In the genomic region with DNA sequence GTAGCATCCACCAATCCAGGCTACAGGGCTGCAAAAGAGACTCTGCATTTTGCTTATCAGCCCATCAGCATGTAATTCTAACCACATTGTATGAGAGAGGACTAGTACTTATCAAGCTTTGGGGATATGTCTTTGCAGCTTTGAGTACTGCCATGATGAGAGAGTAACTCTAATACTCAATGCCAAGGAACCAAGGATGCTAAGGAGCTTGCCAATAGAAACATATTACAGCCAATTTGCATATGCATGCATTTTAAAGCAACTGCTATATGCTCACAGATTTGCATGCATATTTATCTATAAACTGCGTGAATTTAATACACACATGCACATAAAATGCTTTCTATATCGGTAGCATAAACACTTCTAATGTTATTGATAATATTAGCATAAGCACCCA, we compare ENCODE assay signal across 24 mouse cellular contexts. TPM values are rescaled to one million over a fixed set of nuclear protein-coding genes. Genes with fewer than 3 reads are reported as not detected.
DNase-seq lines count a peak whose midpoint lies in the region; ATAC-seq and TF ChIP-seq lines count a peak whose summit lies in the region.
"Had no signal": no experiment of that assay in that cellular context is flagged by ENCODE, and none has a peak within 500 bp of the region (broad histone marks: within the 10 kb centered on the region; RNA-seq: fewer than 3 reads in every experiment).

No protein-coding gene starts in this region.

- WGBS in forebrain, embryonic 14.5 days: 74% methylated on average over 2 of the region's 2 CpGs
- WGBS in forebrain, embryonic 15.5 days: 79% methylated on average over 2 of the region's 2 CpGs
- WGBS in forebrain, postnatal 0 days: 58% methylated on average over 2 of the region's 2 CpGs
- WGBS in forebrain, embryonic 12.5 days: 93% methylated on average over 2 of the region's 2 CpGs
- WGBS in heart, embryonic 10.5 days: 77% methylated on average over 2 of the region's 2 CpGs

- no peak overlapping the region for H3K9ac ChIP-seq in forebrain, embryonic 14.5 days (ENCODE audit: low read length)
- no peak overlapping the region for H3K9ac ChIP-seq in forebrain, embryonic 15.5 days (replicated peaks)
- H3K9ac ChIP-seq in forebrain, postnatal 0 days: no peak overlapping the region
- no peak overlapping the region for H3K9ac ChIP-seq in forebrain, embryonic 12.5 days
- H3K9ac ChIP-seq: embryonic facial prominence, embryonic 12.5 days; forebrain, embryonic 13.5 days had no signal

- H3K4me1 ChIP-seq in forebrain, embryonic 14.5 days (ENCODE audit: control insufficient read depth, insufficient read depth, low read length): no peaks in the 10 kb centered on the region
- no peaks in the 10 kb centered on the region for H3K4me1 ChIP-seq in forebrain, embryonic 15.5 days
- no peaks in the 10 kb centered on the region for H3K4me1 ChIP-seq in forebrain, postnatal 0 days (ENCODE audit: insufficient read depth)
- no peaks in the 10 kb centered on the region for H3K4me1 ChIP-seq in forebrain, embryonic 12.5 days
- no peaks in the 10 kb centered on the region for H3K4me1 ChIP-seq in heart, embryonic 10.5 days
- H3K4me1 ChIP-seq: embryonic facial prominence, embryonic 10.5 days; embryonic facial prominence, embryonic 12.5 days; forebrain, embryonic 13.5 days had no signal

- H3K36me3 ChIP-seq in forebrain, embryonic 14.5 days (ENCODE audit: control insufficient read depth, insufficient read depth, low read length): no peaks in the 10 kb centered on the region
- H3K36me3 ChIP-seq in forebrain, embryonic 15.5 days: no peaks in the 10 kb centered on the region
- H3K36me3 ChIP-seq in forebrain, postnatal 0 days (ENCODE audit: insufficient read depth): no peaks in the 10 kb centered on the region
- no peaks in the 10 kb centered on the region for H3K36me3 ChIP-seq in forebrain, embryonic 12.5 days (replicated peaks)
- no peaks in the 10 kb centered on the region for H3K36me3 ChIP-seq in heart, embryonic 10.5 days
- H3K36me3 ChIP-seq: embryonic facial prominence, embryonic 10.5 days; embryonic facial prominence, embryonic 12.5 days; G1E had no signal

- no peak overlapping the region for H3K4me2 ChIP-seq in forebrain, embryonic 14.5 days (ENCODE audit: low read length)
- H3K4me2 ChIP-seq in forebrain, embryonic 15.5 days (replicated peaks): no peak overlapping the region
- H3K4me2 ChIP-seq in forebrain, postnatal 0 days (ENCODE audit: low read depth): no peak overlapping the region
- no peak overlapping the region for H3K4me2 ChIP-seq in forebrain, embryonic 12.5 days
- H3K4me2 ChIP-seq: embryonic facial prominence, embryonic 12.5 days; forebrain, embryonic 13.5 days had no signal

- no peak for TF ChIP-seq CTCF in forebrain, postnatal 0 days (IDR thresholded peaks at IDR 0.05; ENCODE audit: low read depth)

- H3K27ac ChIP-seq in forebrain, embryonic 14.5 days (ENCODE audit: low read depth, low read length): no peak overlapping the region
- no peak overlapping the region for H3K27ac ChIP-seq in forebrain, embryonic 15.5 days (replicated peaks)
- no peak overlapping the region for H3K27ac ChIP-seq in forebrain, postnatal 0 days (ENCODE audit: low read depth, low read length)
- H3K27ac ChIP-seq in forebrain, embryonic 12.5 days: no peak overlapping the region
- H3K27ac ChIP-seq in heart, embryonic 10.5 days: no peak overlapping the region
- H3K27ac ChIP-seq: embryonic facial prominence, embryonic 10.5 days; embryonic facial prominence, embryonic 12.5 days; forebrain, embryonic 13.5 days had no signal

- H3K9me3 ChIP-seq in forebrain, embryonic 14.5 days (replicated peaks; ENCODE audit: control insufficient read depth, low read length): no peaks in the 10 kb centered on the region
- H3K9me3 ChIP-seq in forebrain, embryonic 15.5 days: no peaks in the 10 kb centered on the region
- no peaks in the 10 kb centered on the region for H3K9me3 ChIP-seq in forebrain, postnatal 0 days (ENCODE audit: low read length)
- no peaks in the 10 kb centered on the region for H3K9me3 ChIP-seq in forebrain, embryonic 12.5 days
- H3K9me3 ChIP-seq in heart, embryonic 10.5 days: no peaks in the 10 kb centered on the region
- H3K9me3 ChIP-seq: embryonic facial prominence, embryonic 10.5 days; embryonic facial prominence, embryonic 12.5 days; forebrain, embryonic 13.5 days had no signal

- no peak for ATAC-seq in forebrain, embryonic 14.5 days
- ATAC-seq in forebrain, embryonic 15.5 days (replicated peaks): no peak
- no peak for ATAC-seq in forebrain, postnatal 0 days
- ATAC-seq in forebrain, embryonic 12.5 days (ENCODE audit: low FRiP score): no peak
- no peak for ATAC-seq in megakaryocyte progenitor cell, adult 5-6 weeks (replicated peaks; ENCODE audit: poor library complexity)
- ATAC-seq: activated CD4-positive, CD25-positive, alpha-beta regulatory T cell, adult 4 months; CD4-positive, CD25-positive, alpha-beta regulatory T cell, adult 4 months; forebrain, embryonic 13.5 days; Patski had no signal

- H3K4me3 ChIP-seq in forebrain, embryonic 14.5 days (ENCODE audit: low read depth, low read length): no peak overlapping the region
- H3K4me3 ChIP-seq in forebrain, embryonic 15.5 days: no peak overlapping the region
- H3K4me3 ChIP-seq in forebrain, postnatal 0 days (ENCODE audit: low read depth, low read length): no peak overlapping the region
- H3K4me3 ChIP-seq in forebrain, embryonic 12.5 days (replicated peaks): no peak overlapping the region
- H3K4me3 ChIP-seq in heart, embryonic 10.5 days: no peak overlapping the region
- H3K4me3 ChIP-seq: embryonic facial prominence, embryonic 10.5 days; embryonic facial prominence, embryonic 12.5 days; forebrain, embryonic 13.5 days had no signal

- H3K27me3 ChIP-seq in forebrain, embryonic 14.5 days (replicated peaks; ENCODE audit: control insufficient read depth, insufficient read depth, low read length): no peaks in the 10 kb centered on the region
- H3K27me3 ChIP-seq in forebrain, embryonic 15.5 days: no peaks in the 10 kb centered on the region
- H3K27me3 ChIP-seq in forebrain, postnatal 0 days (ENCODE audit: insufficient read depth, low read length): no peaks in the 10 kb centered on the region
- H3K27me3 ChIP-seq in forebrain, embryonic 12.5 days: no peaks in the 10 kb centered on the region
- no peaks in the 10 kb centered on the region for H3K27me3 ChIP-seq in heart, embryonic 10.5 days (ENCODE audit: insufficient read depth, poor library complexity, severe bottlenecking)
- H3K27me3 ChIP-seq: CH12.LX; embryonic facial prominence, embryonic 12.5 days; forebrain, embryonic 13.5 days had no signal

- DNase-seq in forebrain, embryonic 14.5 days (ENCODE audit: low spot score): peak; percentile 69
- DNase-seq in forebrain, postnatal 0 days: peak; percentile 29
- peak; percentile 13 for DNase-seq in heart, adult 11 months
- no peak for DNase-seq in heart, embryonic 10.5 days (ENCODE audit: low spot score)
- DNase-seq: adrenal gland, adult 8-10 months; adrenal gland, postnatal 14 days; adrenal gland, postnatal 36 days; B cell, adult 2 months; cerebellum, adult 11-12 months; cerebellum, adult 2 months; cerebellum, adult 9-10 months; cerebellum, postnatal 10 days; cerebellum, postnatal 25 days had no signal

RNA-seq across cellular contexts. Expression of gene Kcnj2, which starts 34.2 kb away (rescaled TPM):
- polyA plus RNA-seq in forebrain, embryonic 14.5 days (2014; fragmentation: Nextera tagmentation; extraction: Ambion mirVana): 0.23 and 0.31 TPM in 2 replicates
- 1.0 and 1.3 TPM in 2 replicates for polyA plus RNA-seq in forebrain, embryonic 15.5 days (2015; fragmentation: Nextera tagmentation; extraction: Ambion mirVana)
- total RNA-seq in forebrain, postnatal 0 days (2014; rRNA removed): 10.1 and 11.7 TPM in 2 replicates
- polyA plus RNA-seq in forebrain, postnatal 0 days (2015; fragmentation: Nextera tagmentation; extraction: Ambion mirVana): 0.53 and 0.97 TPM in 2 replicates
- 1.4 TPM in 2 replicates for polyA plus RNA-seq in forebrain, embryonic 12.5 days (2016; fragmentation: Nextera tagmentation; extraction: Ambion mirVana)
- 2.1 and 2.2 TPM in 2 replicates for polyA plus RNA-seq in heart, embryonic 10.5 days (2016; fragmentation: Nextera tagmentation; extraction: Ambion mirVana)
- total RNA-seq in megakaryocyte progenitor cell, adult 5-6 weeks (2015): 5.4 and 6.6 TPM in 2 replicates
- 13.2 and 13.3 TPM in 2 replicates for total RNA-seq in megakaryocyte progenitor cell, adult 5-6 weeks (2017)
- polyA plus RNA-seq: CD4-positive, CD25-positive, alpha-beta regulatory T cell, adult 4 months; G1E had no signal
